Mouse (Mus musculus) left cerebral cortex, postnatal 36 days (tissue): ENCODE measurements around the gene Myrf. TPM values are rescaled to one million over a fixed set of nuclear protein-coding genes. Genes with fewer than 3 reads are reported as not detected.

Source experiments
- DNase-seq, 2 experiments: peaks; one replicate each; pipeline ENCODE4 v3.0.0; 2021 to 2022; ENCODE audit warnings: low spot score in 2 of 2, mixed read lengths in 1 of 2
- intact Hi-C: fragments of 180-260 bp; cut with DNase I; formaldehyde crosslinking; loops from one replicate; pipeline ENCODE4 v1.15.1; 2025
- total RNA-seq, 2 experiments: library from RNA; stranded (reverse); gene quantifications; 2 replicates each; pipeline ENCODE4 v1.2.3; 2021

Myrf gene
- total RNA-seq, 2 experiments from 2014 or later = 17.1 to 18.9 TPM

- intact Hi-C loops = no loop called here
These were observed 20.8 kb upstream of the Myrf start for GRCm38 (mm10) chr19:10261369-10261768.

GRCm38 (mm10) chr19:10258279-10259011, 17.9 kb upstream of the Myrf start:
- DNase-seq = peak; percentile 79 to 83
- intact Hi-C loops = loop anchor here (5.0 kb wide), 2 partner anchors 179 to 224 kb away; partner anchors contain the start of gene Ppp1r32

More at GRCm38 (mm10) chr19:10261369-10261768, 20.8 kb upstream of the Myrf start:
- no peak for DNase-seq

GRCm38 (mm10) chr19:10248128-10248527, 7.6 kb upstream of the Myrf start:
- DNase-seq = no peak
- intact Hi-C loops = no loop called here

GRCm38 (mm10) chr19:10247165-10247564, 6.6 kb upstream of the Myrf start:
- intact Hi-C loops = no loop called here
- no peak for DNase-seq

- intact Hi-C loops = no loop called here
- peak in 1 of 2 experiments; percentile 45 for DNase-seq
These were observed 3.6 kb upstream of the Myrf start for GRCm38 (mm10) chr19:10244183-10244582.

- intact Hi-C loops = no loop called here
- DNase-seq = no peak
These were observed 2.4 kb upstream of the Myrf start for GRCm38 (mm10) chr19:10242916-10243315.

GRCm38 (mm10) chr19:10239975-10240653, 434 bp downstream of the Myrf start:
- intact Hi-C loops = no loop called here
- no peak for DNase-seq

- no peak for DNase-seq
- intact Hi-C loops = no loop called here
These were observed 1.1 kb downstream of the Myrf start for GRCm38 (mm10) chr19:10239419-10239818.

GRCm38 (mm10) chr19:10238477-10238876, 2.1 kb downstream of the Myrf start:
- no peak for DNase-seq
- intact Hi-C loops = no loop called here

- intact Hi-C loops = no loop called here
- DNase-seq = no peak
These were observed 4.6 kb downstream of the Myrf start for GRCm38 (mm10) chr19:10235784-10236565.

GRCm38 (mm10) chr19:10232327-10233017, 8.1 kb downstream of the Myrf start:
- intact Hi-C loops = no loop called here
- DNase-seq = no peak

- DNase-seq = no peak
- intact Hi-C loops = no loop called here
These were observed 8.7 kb downstream of the Myrf start for GRCm38 (mm10) chr19:10231871-10232270.

- no peak for DNase-seq
These were observed 9.5 kb downstream of the Myrf start for GRCm38 (mm10) chr19:10231016-10231415.

GRCm38 (mm10) chr19:10225767-10226166, 14.8 kb downstream of the Myrf start:
- intact Hi-C loops = no loop called here
- DNase-seq = no peak

More at GRCm38 (mm10) chr19:10231016-10231415, 9.5 kb downstream of the Myrf start:
- intact Hi-C loops = no loop called here

- DNase-seq = no peak
- intact Hi-C loops = no loop called here
These were observed 15.7 kb downstream of the Myrf start for GRCm38 (mm10) chr19:10224637-10225453.

GRCm38 (mm10) chr19:10223561-10223960, 17.0 kb downstream of the Myrf start:
- DNase-seq = no peak
- intact Hi-C loops = no loop called here

- intact Hi-C loops = no loop called here
- no peak for DNase-seq
These were observed 17.9 kb downstream of the Myrf start for GRCm38 (mm10) chr19:10222656-10223055.

GRCm38 (mm10) chr19:10221585-10221984, 19.0 kb downstream of the Myrf start:
- no peak for DNase-seq

GRCm38 (mm10) chr19:10219593-10219992, 21.0 kb downstream of the Myrf start:
- intact Hi-C loops = no loop called here
- no peak for DNase-seq

More at GRCm38 (mm10) chr19:10221585-10221984, 19.0 kb downstream of the Myrf start:
- intact Hi-C loops = no loop called here
